Mouse (Mus musculus) Patski (cell line): Measurements from ENCODE around the gene Dok1. TPM values are rescaled to one million over a fixed set of nuclear protein-coding genes. Genes with fewer than 3 reads are reported as not detected.

Experiments used
- ATAC-seq: fragments of 100-300 bp; one replicate; pipeline ENCODE4 v1.8.0; 2021
- CTCF ChIA-PET: fragments of 350-600 bp; sonication (Branson Sonifier 250); formaldehyde crosslinking; loops from one replicate; lab custom pipeline; 2022; ENCODE audit warnings: inconsistent platforms; lab: Charles Lee
- POLR2A ChIA-PET: fragments of 350-600 bp; sonication (Branson Sonifier 250); formaldehyde crosslinking; loops from one replicate; lab custom pipeline; 2022; ENCODE audit warnings: antibody characterized with exemption, inconsistent platforms; lab: Charles Lee
- DNase-seq: peaks from one replicate; pipeline ENCODE4 v3.0.0-alpha.2; 2011; ENCODE audit warnings: low read depth, low spot score
- H3K27me3 ChIP-seq: fragments of 371-371 bp; one replicate; pipeline ENCODE4 v1.5.1; 2021
- CTCF ChIP-seq: fragments of 100-300 bp; IDR thresholded peaks from one replicate; pipeline ENCODE4 v1.5.1; 2021
- in situ Hi-C: fragments of 300-500 bp; cut with MboI; formaldehyde crosslinking; loops from 3 replicates; pipeline ENCODE4 v1.11.1; 2018; ENCODE audit warnings: low pct_unique_long_range_greater_than_20kb, mixed read lengths
- polyA plus RNA-seq: library from polyadenylated mRNA; unstranded; gene quantifications from one replicate; pipeline ENCODE4 v1.2.3, GENCODE M21; 2021

Dok1 gene
- polyA plus RNA-seq, 1 experiment from 2014 or later, result 17.9 TPM

DNA sequence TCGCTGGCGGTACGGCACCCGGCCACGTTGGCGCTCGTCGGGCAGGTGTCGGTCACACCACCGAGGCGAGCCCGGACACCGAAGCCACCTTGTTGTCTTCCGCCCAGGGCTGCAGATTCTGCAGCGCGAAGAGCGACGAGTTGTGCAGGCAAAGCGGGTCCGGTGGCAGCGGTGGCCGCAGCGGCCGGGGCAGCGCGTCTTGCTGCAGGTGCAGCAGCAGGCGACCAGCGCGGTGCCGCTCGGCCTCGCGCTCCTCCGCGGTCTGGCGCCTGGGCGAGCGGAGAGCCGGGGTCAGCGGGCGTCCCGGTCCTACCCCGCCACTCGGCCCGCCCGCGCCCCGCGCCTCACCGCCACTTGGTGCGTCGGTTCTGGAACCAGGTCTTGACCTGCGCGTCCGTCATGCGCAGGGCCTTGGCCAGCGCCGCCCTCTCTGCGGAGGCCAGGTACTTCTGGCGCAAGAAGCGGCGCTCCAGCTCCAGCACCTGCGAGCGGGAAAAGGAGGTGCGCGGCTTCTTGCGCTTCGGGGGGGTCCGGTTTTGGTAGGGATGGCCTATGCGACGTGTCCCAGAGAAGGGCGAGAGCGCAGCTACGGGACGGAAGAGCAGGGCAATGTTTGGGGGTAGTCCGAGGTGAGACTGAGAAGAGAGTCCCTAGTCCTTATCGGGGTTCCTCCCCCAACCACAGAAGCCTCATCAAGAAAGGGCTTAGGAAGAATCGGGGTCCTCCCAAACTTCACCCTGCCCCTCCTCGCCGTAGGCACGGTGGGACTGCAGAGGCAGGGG is 35.6 kb upstream of the Dok1 start:
- no peak for DNase-seq
- no peak for ATAC-seq
- ChIA-PET CTCF (no interaction called here), POLR2A (interaction anchor here (0.5 to 0.6 kb wide), 2 partner anchors 8 to 36 kb away, joined by 3 to 4 read pairs; no protein-coding TSS in a partner anchor)
- no peak for TF ChIP-seq CTCF
- H3K27me3 ChIP-seq, result peaks cover 54% of the 10 kb centered on the region
- in situ Hi-C loops, result no loop called here

DNA sequence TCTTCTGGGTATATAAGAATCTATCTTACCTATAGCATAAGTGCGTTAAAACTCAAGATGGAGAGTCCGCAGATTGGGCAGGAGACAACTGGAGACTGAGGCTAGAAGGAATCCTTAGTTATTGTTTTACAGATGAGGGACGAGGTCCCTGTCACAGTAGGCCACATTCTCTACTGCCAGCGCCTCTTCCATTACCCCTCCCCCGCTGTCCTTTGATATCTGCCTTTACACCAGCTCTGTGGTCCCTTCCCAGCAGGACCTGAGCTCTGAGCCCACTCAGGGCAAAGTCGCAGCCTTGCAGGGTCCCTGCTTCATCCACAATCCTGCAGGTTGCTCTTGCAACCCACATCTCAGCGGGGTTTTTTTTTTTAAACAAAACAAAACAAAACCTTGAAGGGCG is 35.0 kb upstream of the Dok1 start:
- ChIA-PET CTCF (no interaction called here), POLR2A (no interaction called here)
- peaks cover 53% of the 10 kb centered on the region for H3K27me3 ChIP-seq
- in situ Hi-C loops, result no loop called here
- no peak for ATAC-seq
- DNase-seq, result no peak
- TF ChIP-seq CTCF, result no peak

DNA sequence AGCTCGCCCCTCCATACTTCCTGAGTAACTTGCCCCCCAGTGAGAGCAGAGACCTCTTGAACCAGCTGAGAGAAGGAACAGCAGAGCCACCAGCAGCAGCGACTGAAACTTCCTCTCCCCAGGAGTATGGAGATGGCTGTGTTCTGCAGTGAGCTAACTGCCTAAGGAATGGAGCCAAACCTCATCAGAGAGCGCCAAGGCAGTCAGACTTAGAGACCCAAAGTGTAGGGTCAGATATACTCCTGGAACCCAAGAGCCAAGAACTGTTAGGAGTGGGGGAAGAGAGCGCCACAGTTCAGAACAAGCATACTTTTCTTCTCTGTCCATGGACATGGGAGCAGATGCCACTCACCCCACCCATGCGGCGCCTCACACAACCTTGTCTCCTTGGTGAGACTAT is 33.2 kb upstream of the Dok1 start:
- TF ChIP-seq CTCF, result no peak
- in situ Hi-C loops, result no loop called here
- CTCF ChIA-PET, result interaction anchor here (1.4 kb wide), 1 partner anchor 12 kb away, joined by 4 read pairs; the partner anchor contains the start of genes Aup1 and Htra2

DNA sequence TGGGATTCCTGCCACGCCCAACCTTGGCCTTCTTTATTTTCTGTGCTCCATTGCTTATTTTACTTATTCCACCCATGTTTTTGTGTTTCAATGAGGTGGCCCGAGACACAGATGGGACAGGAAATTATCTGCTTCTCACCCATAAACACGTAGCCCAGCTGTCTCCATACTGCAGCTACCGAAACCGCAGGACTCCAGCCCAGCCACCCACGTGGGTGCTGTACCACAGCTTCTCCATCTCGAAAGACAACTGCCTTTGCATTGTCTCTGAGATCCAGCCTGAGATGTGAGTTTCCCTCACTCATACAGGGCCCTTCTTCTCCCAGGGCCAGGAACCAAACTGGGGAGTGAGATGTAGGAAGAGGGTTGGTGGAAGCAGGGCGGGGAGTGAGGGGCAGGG is 32.7 kb upstream of the Dok1 start:
- POLR2A ChIA-PET, result no interaction called here
- DNase-seq, result no peak
- ATAC-seq, result no peak
- CTCF ChIA-PET, result interaction anchor here (1.4 to 1.8 kb wide), 2 partner anchors 11 to 70 kb away, joined by 4 to 9 read pairs; partner anchors contain the start of genes Aup1 and Htra2
- TF ChIP-seq CTCF, result no peak
- in situ Hi-C loops, result no loop called here
- H3K27me3 ChIP-seq, result peaks cover 38% of the 10 kb centered on the region

More for the DNA sequence above, 33.2 kb upstream of the Dok1 start:
- H3K27me3 ChIP-seq, result peaks cover 43% of the 10 kb centered on the region
- no peak for DNase-seq
- POLR2A ChIA-PET, result no interaction called here
- no peak for ATAC-seq

DNA sequence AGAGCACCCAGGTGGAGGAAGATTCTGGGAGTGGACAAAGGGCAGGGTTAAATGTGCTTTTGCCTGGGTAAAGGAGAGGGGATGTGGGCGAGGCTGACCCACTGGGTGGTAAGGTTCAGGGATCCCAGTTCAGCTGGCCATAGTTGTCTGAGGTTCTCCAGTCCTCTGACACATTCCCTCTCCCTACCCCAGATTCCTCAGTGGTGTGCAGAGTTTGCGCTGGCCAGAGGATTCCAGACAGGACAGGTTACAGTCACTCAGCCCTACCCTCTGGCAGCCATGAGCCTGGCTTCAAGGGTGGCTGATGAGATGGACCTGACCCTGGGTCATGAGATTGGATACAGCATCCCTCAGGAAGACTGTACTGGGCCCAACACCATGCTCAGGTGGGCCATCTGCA is 25.5 kb upstream of the Dok1 start:
- ChIA-PET POLR2A (interaction anchor here (0.5 kb wide), 1 partner anchor 119 kb away, joined by 3 read pairs; no protein-coding TSS in a partner anchor), CTCF (interaction anchor here (1.0 kb wide), 1 partner anchor 26 kb away, joined by 3 read pairs; no protein-coding TSS in a partner anchor)
- in situ Hi-C loops, result no loop called here
- no peak for TF ChIP-seq CTCF
- H3K27me3 ChIP-seq, result no peaks in the 10 kb centered on the region
- DNase-seq (no peak), ATAC-seq (no peak)

DNA sequence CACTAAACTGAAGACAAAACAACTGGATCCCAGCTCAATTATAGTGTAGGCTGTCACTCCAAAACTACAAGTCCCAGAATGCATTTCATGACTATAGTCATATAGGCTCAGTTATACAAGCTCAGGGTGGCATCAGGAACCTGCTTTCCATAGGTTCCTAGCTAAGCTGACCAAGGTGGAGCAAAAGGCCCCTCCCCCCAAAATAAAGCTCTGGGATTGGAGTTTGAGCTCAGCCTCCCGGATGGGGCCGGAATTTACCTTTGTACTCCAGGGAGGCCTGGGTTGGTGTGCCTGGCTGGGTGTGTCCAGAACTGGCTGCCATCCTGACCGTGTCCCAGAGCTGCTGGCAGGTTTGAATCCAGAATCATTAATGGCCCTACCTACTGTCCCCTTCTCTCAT is 24.5 kb upstream of the Dok1 start, which contains the start of gene Dqx1:
Dqx1 (plus strand) TSS at position 55 of the 400 bp plus-strand sequence.
- CTCF ChIA-PET, result interaction anchor here (1.0 to 1.1 kb wide), 2 partner anchors 25 to 38 kb away, joined by 3 read pairs; no protein-coding TSS in a partner anchor
- in situ Hi-C loops, result no loop called here
- no peak for ATAC-seq

DNA sequence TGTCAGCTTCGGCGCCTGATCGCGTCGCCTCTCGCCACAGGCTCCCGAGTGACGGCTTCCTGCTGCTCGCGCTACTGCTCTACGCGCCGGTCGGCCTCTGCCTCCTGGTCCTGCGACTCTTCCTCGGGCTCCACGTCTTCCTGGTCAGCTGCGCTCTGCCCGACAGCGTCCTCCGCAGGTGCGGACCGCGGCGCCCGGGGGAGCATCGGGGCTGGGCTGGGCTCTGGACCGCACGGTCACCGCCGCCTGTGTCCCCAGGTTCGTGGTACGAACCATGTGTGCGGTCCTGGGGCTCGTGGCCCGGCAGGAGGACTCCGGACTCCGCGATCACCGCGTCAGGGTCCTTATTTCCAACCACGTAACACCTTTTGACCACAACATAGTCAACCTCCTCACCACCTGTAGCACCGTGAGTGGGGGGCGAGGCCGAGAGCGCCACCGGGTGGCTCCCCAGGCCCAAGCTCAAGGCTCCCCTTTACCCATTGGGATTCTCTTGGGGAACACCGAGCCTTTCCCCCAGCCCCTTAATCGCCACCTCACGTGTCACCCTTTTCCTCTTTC is 21.7 kb upstream of the Dok1 start, which contains the start of gene Htra2:
Htra2 (minus strand) TSS at position 403 of the 561 bp plus-strand sequence.
- DNase-seq, result no peak
- in situ Hi-C loops, result loop anchor here (5.0 kb wide), 1 partner anchor 58 kb away; no protein-coding TSS in a partner anchor
- peak; percentile 22 for ATAC-seq
- no peak for TF ChIP-seq CTCF
- no peaks in the 10 kb centered on the region for H3K27me3 ChIP-seq
- CTCF ChIA-PET, result interaction anchor here (1.7 to 3.2 kb wide), 2 partner anchors 11 to 58 kb away, joined by 4 to 22 read pairs; no protein-coding TSS in a partner anchor
- POLR2A ChIA-PET, result interaction anchor here (0.5 to 2.3 kb wide), 5 partner anchors 18 to 57 kb away, joined by 3 to 7 read pairs (median 4); partner anchors contain the start of gene Pcgf1

More for the DNA sequence above, 24.5 kb upstream of the Dok1 start, which contains the start of gene Dqx1:
- DNase-seq, result no peak
- POLR2A ChIA-PET, result no interaction called here
- H3K27me3 ChIP-seq, result no peaks in the 10 kb centered on the region
- TF ChIP-seq CTCF, result no peak

DNA sequence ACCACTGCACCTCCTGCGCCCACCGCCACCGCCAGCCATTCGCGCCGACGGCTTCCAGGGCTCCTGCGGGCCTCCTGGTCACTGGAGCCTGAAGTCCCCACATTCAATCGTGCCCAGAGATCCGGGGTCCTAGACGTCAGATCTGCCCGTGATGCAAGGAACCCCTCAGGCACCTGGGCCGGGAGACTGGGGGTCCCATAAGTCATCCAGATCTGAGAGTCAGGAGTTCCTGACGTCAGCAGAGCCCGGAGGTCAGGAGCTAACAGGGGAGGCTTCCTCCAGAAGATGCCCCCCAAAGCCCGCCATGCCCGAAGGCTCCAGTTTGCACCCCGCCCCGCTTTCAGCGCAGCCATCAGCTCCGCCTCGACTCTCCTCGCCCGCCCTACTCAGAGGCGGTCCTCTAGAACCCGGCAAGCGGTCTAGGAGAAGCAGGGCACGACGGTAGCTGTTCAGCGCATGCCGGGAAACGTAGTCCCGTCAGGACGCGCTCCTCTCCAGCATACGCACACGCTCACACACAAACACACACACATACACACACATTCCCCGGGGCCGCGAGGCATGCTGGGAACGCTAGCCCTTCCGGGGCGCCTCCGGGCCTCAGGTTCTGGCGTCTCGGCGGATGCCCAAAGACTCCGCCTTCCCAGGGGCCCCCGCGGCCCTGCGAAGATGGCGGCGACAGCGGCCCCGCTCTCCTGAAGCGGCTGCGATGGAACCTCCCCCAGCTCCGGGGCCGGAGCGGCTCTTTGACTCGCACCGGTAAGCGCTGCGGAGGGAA is 21.0 kb upstream of the Dok1 start, which contains the start of gene Aup1:
Aup1 (plus strand) TSS at position 448 of the 778 bp plus-strand sequence.
- in situ Hi-C loops, result loop anchor here (5.0 kb wide), 1 partner anchor 57 kb away; no protein-coding TSS in a partner anchor
- no peak for TF ChIP-seq CTCF
- peak; percentile 90 for ATAC-seq
- POLR2A ChIA-PET, result interaction anchor here (0.5 to 2.3 kb wide), 5 partner anchors 18 to 58 kb away, joined by 3 to 7 read pairs (median 4); partner anchors contain the start of gene Pcgf1
- peak; percentile 92 for DNase-seq
- no peaks in the 10 kb centered on the region for H3K27me3 ChIP-seq
- CTCF ChIA-PET, result interaction anchor here (1.0 to 3.2 kb wide), 3 partner anchors 12 to 57 kb away, joined by 3 to 22 read pairs (median 4); partner anchors contain the start of gene Dok1
